Mouse (Mus musculus) hindlimb bud, embryonic 11.5 days (tissue): Measurements from ENCODE around the gene Tox3.

ENCODE experiments used
- DNase-seq: peaks from one replicate; pipeline ENCODE4 v3.0.0-alpha.2; 2012; ENCODE audit warnings: low read depth, low spot score; ENCODE audit errors: extremely low spot score

Tox3 gene

DNA sequence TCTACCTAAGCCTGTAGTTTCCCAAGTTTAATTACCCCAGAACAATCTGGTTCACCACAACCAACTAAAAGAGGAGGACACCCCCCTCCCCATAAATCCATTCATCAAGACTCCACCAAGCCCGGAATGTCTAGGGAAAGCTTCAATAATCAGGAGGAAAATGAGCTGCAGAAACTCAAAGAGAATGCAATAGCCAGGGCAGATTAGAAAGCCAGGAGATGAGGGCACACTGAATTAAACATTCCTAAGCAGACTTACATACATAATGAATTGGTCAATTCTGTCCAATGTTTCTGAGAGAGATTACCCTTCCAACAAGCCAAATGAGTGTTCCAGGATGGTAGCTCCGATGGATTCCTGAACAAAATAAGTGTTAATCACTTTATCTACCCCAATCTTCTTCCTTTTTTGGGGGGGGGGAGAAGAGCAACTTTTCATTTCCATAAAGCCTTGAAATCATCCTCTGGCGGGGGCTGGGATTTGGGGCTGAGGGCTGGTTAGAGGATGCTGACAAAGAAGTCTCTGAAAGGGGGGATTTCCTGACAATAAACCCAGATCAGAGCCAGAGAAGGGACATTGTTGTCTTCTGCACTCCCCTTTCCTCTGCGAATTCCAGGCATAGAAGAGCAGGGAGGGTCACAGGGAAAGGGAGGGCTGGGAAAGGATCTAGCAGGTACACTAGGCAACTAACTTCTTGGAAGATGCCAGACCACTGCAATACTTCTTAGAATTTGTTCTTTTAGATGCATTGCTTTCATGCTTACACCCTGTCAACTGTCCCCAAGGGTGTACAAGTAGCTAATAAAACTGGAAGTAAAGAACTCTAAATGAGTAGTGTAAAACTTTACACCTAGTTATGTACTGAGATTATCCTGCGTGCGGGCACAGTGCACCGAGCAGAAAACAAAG lies 17.5 kb downstream of the Tox3 start:
- DNase-seq, result no peak

DNA sequence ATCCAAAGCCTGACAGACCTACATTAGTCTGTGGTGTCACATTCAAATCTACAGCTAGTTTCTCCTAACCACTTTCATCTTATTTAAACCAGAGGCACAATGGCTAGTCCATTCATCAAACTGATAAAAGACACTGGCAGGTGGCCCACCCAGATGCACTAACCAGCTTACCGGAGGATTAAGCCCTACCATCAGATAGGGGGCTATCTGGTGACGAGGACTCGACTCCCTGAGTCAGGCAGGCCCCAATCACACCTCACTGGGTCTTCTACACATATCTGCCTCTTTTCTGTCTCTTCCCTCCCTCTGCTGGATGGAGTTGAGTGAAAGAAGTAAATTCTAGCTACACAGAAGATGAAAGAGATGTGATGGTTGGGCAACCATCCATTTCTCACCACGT lies 24.3 kb downstream of the Tox3 start:
- DNase-seq, result no peak

DNA sequence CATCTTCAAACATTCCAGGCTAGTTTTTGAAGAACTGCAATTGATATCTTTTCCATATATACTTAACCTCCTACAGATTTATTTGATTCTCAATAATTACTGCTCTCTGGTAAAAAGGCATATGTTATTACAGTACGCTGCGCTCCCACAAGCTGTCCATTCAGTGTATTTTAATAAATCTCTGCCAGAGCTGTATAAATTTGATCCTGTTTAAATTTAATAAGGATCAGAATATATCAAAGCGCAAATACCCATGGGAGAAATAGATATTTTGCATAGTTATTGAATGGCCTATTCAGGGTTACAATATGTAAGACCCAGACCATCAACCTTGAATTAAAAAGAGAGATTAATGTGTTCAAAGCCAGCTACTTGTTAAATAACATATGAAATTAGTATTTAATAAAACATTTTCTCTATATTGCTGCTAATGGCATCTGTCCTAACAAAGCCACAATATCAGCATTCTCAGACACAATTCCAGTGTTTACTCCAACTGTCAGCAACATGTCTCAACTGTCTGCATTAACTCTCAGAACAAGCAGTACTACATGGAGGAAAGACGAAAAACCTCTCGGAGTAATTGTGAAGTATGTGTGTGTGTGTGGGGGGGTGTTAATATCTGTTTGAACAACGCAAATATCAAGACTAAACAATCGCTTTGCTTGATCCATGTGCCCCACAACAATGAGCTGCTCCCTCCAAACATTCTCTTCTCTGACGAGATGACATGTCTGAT lies 25.3 kb downstream of the Tox3 start:
- DNase-seq, result no peak

GRCm38 (mm10) chr8:90321255-90321654 lies 26.9 kb downstream of the Tox3 start:
- DNase-seq, result no peak

- DNase-seq, result no peak
Observed at GRCm38 (mm10) chr8:90314312-90314711, 33.8 kb downstream of the Tox3 start.

- no peak for DNase-seq
Observed at GRCm38 (mm10) chr8:90302951-90303350, 45.2 kb downstream of the Tox3 start.

GRCm38 (mm10) chr8:90302252-90302651 lies 45.9 kb downstream of the Tox3 start:
- no peak for DNase-seq

DNA sequence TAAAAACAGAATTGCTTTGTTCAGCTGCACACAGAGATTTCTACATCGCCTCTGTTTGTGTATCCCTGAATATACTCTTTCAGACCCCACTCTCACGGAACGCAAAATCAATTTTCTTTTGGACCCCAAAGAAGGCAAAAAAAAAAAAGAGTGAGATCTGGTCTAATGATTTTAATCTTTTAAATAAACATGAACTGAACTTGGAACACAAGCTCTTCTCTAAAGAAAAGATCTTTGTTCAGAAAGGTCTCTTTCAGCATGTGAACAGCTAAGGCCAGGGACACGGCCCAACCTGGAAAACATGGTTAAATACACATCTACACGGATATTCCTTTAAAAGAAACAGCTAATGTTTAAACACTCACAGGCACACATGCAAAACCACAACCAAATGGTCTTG lies 46.6 kb downstream of the Tox3 start:
- DNase-seq, result no peak

- no peak for DNase-seq
Observed at GRCm38 (mm10) chr8:90300973-90301372, 47.2 kb downstream of the Tox3 start.

GRCm38 (mm10) chr8:90294061-90294460 lies 54.1 kb downstream of the Tox3 start:
- no peak for DNase-seq

GRCm38 (mm10) chr8:90290811-90291210 lies 57.3 kb downstream of the Tox3 start:
- DNase-seq, result no peak

DNA sequence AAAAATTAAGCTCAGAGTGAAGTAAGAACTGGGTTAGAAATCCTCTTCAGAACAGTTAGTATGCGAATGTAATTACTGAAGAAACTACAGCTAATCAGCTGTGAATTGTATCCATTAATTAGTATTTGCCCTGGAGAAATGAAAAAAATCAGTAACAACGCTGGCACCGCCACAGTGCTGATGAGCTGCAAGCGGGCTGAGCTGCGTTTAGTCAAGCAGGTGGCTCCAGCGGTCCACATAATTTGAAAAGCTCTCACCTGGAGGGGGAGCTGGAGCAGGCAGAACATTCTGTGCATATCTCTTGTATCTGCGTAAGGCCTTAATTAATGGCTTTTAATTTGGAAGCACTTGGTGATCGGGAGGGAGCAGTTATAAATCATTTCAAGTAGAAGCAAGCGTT lies 71.4 kb downstream of the Tox3 start:
- DNase-seq, result no peak

GRCm38 (mm10) chr8:90273182-90273581 lies 75.0 kb downstream of the Tox3 start:
- no peak for DNase-seq

DNA sequence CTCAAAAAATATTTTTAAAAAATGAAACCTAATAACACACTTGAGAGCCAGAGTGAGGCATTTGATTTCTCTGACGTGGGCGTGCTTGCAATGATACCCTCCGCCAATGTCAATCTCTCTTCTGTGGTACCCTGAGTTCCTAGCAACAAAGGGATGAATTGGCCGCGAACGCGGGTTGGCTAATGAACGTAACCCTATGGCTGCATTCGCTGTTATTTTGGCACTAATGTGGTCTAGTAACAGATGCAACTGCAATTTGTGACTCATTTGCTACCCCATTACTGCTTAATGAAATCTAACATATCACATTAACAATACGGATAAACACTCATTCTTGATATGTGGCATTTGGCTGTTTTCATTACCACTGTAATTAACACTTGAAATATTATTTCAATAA lies 76.2 kb downstream of the Tox3 start:
- no peak for DNase-seq

- DNase-seq, result no peak
Observed at GRCm38 (mm10) chr8:90267698-90268256, 80.4 kb downstream of the Tox3 start.

GRCm38 (mm10) chr8:90266986-90267385 lies 81.2 kb downstream of the Tox3 start:
- no peak for DNase-seq

- no peak for DNase-seq
Observed at GRCm38 (mm10) chr8:90266239-90266638, 81.9 kb downstream of the Tox3 start.

DNA sequence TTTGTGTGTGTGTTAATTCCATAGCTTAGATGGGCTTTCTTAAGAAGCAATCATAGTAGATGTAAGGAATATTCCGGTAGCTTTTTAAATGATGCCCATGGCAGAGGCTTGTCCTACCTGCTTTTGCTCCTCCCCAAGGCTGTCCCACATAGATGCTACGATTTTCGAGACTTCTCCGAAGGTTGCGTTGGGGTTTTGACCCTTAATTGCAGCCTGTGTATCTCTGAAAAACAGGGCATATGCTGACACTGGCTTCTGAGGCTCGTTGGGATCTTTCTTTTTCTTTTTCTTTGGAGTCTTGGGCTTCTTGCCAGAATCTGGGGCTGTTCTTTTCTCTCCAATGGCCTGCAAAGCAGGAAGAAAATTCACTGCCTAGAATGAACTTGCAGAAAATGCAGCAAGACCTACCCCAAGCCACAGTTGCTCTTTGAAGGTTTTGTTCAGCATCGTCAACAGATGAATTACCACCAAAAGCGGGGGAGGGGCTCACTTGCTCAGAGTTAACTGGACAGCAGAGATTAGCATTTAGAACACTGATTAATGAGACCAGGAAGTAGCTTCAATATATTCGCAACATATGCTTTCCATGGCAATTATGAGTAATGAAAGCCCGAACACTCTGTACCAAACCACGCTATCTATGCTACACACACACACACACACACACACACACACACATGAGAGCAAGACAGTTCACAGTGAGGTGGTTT lies 93.8 kb downstream of the Tox3 start:
- no peak for DNase-seq

- DNase-seq, result no peak
Observed at GRCm38 (mm10) chr8:90246357-90246756, 101.8 kb downstream of the Tox3 start.

DNA sequence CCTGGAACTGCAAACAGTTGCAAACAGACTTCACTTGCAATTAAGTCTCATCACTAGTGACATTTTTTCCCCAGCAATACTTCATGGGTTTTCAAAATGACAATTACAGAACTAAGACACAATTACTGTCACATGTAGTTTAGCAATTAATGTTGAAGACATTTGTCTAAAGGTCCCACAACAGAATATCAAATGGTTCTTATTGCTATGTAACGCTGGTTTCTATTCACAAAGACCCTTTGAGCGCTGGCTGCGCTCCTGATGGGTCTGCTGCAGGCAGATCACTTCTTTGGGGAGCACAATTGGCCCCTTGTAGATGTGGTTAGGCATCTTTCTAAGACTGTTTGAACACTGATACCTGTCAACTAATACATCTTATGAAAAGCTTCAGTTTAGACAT lies 102.3 kb downstream of the Tox3 start:
- no peak for DNase-seq

DNA sequence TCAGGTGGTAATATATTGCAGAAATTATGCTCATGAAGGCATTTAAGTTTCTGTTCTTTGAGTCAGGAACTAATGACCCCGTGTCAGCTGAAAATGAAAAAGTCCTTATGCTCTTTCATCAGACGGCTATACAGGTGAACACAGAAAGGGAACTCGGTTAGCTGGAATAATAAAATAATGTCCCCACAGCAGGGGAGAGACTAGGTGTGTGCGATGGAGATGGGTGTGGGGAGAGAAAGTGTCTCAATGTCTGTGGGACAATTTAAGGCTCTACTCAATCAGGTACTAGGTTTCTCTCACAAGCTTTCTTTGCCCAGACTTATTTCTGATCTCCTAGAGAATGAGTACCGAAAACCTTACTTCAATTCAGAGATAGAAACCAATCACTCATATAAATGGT lies 103.0 kb downstream of the Tox3 start:
- DNase-seq, result no peak
